Mouse (Mus musculus): ENCODE measurements around the gene Frat2.
A peak's percentile ranks its signal among the peaks of the same experiment; 100 is the strongest.

Gene Frat2

DNA sequence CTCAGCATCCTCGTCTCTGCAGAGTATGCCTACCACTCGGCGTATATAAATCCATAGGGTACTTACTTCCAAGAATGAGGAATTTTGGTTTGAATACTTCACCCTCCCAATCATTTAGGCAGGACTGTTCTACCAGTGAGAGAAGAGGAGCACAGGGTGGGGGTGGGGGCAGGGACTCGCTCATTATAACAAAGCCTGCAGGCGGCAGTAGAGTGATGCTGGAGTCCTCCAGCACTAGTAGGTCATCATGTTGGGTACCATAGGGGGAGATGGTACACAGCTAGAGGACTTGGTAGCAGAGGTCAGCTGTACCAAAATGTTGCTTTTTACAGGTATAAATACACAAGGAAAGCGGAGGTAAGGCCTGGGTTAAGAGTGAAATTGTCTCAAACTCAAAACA is 3.6 kb downstream of the Frat2 start:
- no peak for ATAC-seq (ENCODE audit: low TSS enrichment)

DNA sequence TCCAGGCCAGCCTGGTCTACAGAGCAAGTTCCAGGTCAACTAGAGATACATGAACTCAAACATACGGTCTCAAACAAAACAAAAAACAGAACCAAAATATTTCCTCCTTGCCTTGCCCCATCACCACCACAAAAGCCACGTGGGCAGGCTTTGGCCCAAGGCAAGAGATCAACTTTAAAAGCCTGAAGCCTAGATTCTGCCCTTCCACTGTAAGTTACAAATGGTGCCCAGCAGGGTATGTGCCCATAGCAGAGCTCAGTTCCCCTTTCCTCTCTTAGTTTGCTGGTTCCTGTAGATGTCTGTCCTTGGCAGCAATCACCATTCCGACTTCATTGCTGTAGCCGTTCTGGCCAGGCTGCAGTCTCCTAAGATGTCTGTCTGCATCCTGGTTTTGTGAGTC is 5.2 kb downstream of the Frat2 start:
- no peak for ATAC-seq (ENCODE audit: low TSS enrichment)

DNA sequence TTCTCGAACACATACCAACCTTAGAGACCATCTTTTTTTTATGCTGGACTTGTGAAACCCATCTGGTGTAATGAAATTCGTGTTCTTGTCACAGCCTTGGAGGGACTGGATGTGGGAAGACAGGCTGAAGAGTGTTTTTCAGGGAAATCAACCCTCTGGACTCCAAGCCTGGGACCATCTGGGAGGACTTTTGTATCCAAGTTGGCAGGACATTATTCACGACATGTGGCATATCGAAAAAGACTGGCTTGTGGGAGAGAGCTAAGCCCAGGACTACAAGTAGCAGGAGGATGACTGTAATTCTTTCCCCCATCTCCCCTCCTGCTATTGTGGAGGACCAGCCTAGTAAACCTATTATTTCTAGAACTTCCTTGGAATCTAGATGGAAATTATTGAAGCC is 5.7 kb downstream of the Frat2 start:
- ATAC-seq (ENCODE audit: low TSS enrichment): no peak

DNA sequence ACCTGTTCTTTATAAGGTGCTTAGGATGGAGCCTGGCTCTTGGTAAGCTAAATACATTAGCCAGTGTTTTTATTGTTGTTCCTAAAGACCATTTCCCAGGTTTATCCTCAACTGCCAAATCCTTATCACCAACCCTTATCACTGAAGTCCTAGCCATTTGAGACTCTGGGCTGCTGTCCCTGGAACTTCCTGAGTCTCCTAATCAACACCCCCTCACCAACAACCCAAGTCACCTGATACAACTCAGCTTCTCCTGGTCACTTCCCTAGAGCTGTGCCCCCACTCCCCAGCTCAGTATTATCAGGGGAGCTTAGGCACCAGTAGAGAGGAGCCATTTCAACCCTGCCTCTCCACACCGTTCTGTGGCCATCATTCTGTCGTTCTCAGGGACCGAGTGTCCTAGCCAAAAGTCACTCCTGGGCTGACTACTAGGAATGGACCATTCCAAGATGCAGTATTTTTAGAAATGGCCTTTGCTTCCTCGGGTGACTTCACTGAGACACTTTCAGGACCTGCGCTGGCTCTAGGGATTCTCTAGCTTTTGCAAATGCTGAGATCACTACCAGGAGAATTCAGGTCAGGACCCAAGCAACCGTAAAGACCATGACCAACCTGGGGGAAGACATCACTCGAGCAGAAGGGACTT is 6.7 kb downstream of the Frat2 start:
- ATAC-seq (ENCODE audit: low TSS enrichment): no peak

DNA sequence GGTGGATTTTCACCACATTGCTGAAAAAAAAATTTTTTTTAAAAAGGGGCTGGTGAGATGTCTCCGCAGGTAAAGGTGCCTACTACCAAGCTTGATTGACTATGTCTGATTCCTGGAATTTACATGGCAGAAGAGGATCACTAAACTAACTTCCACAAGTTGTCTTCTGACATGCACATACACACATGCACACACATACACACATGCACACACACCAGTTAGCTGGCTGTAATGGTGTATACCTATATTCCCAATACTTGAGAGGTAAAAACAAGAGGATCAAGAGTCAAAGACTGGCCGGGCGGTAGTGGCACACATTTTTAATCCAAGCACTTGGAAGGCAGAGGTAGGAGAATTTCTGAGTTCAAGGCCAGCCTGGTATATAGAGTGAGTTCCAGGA is 8.2 kb downstream of the Frat2 start:
- ATAC-seq (ENCODE audit: low TSS enrichment): no peak

DNA sequence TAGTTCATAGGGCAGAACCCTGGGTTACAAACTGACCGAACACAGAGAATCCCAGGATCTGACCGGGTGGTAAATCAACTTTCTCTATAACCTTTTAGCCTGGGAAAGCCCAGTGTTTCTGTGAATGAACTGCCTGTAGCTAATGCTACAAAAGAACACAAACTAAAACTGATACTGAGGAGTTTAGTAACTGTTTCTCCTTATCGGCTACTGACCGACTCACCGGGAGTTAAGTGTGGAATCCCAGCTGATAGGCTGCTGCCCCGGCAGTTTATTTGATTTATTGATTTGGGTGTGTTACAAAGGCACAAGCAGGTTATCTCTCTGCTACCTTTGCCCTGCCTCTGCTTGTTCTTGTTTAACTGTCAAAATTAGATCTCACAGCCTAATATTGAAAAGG is 9.1 kb downstream of the Frat2 start:
- no peak for ATAC-seq (ENCODE audit: low TSS enrichment)

DNA sequence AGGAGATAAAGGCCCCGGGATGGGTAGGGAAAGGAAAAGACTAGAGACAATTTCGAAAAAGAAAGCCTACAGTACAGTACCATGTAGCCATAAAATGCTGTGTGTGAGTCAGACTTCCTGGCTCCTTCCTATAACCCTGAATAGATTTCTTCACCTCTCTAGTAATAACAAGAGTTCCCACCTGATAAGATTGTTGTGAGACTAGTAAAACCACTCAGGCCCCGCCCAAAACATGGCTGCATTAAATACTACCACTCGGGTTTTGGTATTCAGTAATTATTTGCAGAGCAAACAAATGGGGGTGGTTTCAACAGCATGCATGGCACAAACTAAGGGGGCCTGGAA is 10.0 kb downstream of the Frat2 start:
- ATAC-seq (ENCODE audit: low TSS enrichment): no peak

DNA sequence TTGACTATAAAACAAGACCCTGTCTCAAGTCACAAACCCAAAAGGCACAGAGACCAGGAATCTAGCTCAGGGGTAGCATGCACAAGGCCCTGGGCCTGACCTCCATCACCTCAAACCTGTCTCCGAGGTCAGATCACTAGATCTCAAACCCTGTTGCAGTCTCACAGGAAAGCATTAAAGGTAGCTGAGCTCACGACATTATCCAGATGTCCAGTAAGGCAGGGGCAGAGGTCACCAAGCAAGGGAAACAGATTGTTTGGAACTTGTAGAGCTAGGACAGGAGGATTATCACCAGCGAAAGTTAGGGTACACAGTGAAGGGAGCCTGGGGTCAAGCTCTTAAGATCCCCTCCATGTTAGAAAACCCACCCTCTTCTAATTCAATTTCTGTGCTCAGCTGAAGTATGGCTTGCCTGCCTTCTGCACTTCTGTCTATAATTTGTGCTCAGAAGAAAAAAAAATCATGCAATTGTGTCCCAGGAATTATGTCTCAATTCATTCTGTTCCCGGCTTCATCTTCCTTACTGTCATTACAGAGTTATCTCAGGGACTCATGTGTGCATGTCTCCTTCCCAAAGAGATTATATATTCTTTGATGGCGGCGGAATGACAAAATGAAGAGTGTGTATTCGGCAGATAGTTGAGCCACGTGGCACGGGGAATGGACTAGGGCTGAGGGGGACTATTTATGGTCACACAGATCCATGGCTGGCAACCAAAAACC is 10.6 kb downstream of the Frat2 start:
- no peak for ATAC-seq (ENCODE audit: low TSS enrichment)

DNA sequence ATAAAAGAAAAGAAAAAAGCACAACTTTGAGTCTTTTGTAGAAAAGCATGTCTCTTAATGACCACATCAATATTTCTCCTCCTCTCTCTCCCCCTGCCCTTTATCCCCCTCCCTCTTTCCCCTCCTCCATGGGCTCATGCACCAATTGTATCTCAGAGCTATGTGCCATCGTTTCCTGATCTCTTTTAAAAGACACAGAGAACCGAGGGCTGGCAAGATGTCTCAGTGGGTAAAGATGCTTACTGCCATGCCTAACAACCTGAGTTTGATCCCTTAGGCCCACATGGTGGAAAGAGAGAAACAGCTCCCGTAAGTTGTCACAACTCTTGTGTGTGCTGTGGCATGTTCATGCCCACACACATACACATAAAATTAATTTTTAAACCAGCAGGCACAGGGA is 11.2 kb downstream of the Frat2 start:
- no peak for ATAC-seq (ENCODE audit: low TSS enrichment)

DNA sequence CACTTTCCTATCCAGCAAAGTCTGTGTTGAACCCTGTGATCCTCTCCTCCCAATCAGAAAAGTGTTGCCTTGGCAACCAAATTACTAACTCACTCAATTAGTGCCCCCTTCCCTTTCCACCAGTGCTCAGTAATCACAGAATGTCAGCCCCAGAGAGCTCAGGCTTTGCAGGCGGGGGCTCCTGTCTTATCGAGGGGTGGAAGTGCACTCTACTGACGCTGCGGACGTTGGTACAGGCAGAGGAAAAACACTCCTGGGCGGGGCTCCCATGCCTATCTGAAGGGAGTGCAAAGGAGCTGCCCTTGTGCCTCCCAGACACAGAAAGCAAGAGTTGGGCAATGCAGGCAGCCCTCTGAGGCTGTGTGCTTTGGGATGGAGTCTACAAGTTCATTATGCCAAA is 12.1 kb downstream of the Frat2 start:
- 0 out of 2 replicates have a peak, but pooled peaks have one; percentile 7 for ATAC-seq (ENCODE audit: low TSS enrichment)

DNA sequence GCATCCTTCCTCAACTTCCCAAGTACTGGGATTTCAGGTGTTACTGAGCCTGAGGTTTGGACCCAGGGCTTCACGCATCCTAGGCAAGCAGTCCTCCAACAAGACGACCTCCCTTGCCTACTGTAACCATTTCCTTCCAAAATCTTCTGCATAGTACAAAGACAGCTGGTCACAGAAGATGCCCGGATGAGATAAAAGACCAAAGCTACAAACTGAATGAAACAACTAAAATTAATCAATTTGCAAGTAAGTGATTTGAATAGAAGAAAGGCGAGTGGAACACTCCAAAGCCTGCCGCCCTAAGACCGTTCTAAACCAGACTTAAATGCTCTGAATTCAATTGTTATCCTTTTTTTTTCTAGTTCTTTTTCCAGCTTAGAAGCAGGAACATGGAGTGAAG is 12.5 kb downstream of the Frat2 start:
- no peak for ATAC-seq (ENCODE audit: low TSS enrichment)

DNA sequence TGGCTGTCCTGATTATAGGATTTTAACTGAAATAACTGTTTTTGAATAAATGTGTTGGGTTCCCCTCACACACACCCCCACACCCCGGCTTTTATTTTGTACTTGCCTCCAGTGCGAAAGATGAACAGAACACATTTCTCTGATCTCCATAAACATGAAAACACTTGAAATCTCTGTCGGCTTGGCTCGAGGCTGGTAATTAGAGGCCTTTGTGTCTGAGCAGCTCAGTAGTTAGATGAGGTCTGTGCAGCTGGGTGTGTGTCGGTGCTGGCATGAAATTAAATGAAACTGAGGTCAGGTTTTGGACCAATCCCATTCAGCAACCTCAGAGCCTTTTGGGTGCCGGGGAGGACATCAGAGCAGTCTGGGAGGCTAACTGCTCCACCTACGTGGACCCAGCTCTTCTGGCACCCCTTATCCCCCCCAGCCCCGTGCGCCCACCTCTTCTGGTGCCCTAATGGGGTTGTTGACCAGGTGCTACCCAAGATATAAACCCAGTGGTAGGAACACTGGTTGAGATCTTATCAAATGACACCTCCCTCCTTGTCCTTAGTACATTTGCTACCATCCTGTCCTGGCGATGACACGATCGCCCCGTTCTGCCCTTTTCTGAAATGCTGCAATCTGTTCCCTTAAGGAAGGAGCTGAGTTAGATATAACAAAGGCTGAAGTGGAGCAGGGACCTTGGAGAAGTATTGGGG is 15.3 kb downstream of the Frat2 start:
- ATAC-seq (ENCODE audit: low TSS enrichment): no peak

DNA sequence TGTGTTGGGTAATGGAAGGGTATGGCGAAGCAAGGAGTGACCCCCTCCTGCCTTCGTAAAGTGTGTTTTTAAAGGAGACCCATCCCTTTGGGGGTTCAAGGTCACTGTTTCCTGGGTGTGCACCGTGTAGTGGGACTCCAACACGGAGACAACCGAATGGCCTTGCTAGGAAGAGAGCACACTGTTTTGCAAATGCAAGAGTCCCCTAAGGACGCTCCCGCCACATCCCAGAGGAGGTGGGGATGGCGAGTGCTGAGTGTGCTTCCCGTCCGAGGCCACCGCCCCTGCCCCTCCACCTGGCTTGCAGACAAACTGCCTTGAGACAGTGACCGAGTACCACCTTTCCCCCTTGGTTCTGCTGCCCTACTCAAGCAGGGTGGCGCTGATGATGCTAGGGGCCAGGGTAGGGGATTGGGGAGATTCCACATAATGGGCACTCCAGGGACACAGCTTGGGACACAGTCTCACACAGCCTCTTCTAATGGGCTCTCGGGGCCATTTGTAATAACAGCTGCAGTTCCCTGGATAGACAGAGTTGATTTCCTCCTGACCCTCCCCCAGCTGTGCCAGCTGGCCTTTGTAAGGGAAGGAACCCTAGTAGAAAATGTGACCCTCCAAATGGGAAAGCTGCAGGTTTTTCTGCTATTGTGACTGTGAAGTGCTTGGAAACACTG is 16.1 kb downstream of the Frat2 start:
- no peak for ATAC-seq (ENCODE audit: low TSS enrichment)

DNA sequence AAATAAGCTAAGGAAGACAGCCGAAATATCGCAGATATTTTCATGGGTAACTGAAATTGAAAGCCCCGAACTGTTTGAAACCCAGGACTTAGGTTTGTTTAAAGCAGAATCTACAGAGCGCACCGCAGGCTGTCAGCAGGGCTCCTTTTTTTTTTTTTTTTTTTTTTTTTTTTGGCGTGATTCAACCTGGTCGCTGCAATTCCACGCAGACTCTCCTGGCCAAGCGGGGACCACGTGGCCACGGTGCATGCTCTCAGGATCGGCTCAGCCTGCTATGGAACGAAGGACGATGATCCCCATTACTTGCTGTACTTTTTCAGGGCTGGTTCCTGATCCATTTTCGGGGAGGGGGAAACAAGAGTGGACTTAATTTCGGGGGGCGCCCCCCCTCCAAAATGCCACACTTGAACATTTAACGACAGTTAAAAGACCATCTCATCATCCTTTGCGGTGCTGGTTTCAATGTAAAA is 16.8 kb downstream of the Frat2 start:
- peak; percentile 39 for ATAC-seq (ENCODE audit: low TSS enrichment)

DNA sequence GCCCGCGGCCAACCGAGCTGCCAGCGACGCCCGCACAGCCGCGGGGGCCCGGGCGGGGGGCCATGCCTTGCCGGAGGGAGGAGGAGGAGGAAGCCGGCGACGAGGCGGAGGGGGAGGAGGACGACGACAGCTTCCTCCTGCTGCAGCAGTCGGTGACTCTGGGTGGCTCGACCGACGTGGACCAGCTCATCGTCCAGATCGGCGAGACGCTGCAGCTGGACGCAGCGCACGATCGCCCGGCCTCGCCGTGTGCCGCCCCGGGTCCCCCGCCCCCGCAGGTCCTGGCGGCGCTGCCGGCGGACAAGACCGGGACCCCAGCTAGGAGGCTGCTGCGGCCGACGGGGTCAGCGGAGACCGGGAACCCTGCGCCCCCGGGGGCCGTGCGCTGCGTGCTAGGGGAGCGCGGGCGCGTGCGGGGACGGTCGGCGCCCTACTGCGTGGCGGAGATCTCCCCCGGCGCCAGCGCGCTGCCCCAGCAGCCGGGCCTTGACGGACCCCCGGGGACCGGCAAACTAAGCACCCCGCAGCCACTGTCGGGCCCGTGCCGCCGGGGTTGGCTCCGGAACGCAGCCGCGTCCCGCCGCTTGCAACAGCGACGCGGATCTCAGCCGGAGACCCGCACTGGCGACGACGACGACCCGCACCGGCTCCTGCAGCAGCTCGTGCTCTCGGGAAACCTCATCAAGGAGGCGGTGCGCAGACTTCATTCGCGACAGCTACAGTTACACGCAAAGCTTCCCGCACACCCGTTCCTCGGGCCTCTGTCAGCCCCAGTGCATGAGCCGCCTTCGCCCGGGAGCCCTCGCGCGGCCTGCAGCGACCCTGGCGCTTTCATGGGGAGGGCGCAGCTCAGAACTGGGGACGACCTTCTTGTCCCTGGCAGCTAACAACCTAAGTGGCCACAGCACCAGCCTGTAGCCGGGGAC is 17.6 kb downstream of the Frat2 start:
- ATAC-seq (ENCODE audit: low TSS enrichment): peak; percentile 47

DNA sequence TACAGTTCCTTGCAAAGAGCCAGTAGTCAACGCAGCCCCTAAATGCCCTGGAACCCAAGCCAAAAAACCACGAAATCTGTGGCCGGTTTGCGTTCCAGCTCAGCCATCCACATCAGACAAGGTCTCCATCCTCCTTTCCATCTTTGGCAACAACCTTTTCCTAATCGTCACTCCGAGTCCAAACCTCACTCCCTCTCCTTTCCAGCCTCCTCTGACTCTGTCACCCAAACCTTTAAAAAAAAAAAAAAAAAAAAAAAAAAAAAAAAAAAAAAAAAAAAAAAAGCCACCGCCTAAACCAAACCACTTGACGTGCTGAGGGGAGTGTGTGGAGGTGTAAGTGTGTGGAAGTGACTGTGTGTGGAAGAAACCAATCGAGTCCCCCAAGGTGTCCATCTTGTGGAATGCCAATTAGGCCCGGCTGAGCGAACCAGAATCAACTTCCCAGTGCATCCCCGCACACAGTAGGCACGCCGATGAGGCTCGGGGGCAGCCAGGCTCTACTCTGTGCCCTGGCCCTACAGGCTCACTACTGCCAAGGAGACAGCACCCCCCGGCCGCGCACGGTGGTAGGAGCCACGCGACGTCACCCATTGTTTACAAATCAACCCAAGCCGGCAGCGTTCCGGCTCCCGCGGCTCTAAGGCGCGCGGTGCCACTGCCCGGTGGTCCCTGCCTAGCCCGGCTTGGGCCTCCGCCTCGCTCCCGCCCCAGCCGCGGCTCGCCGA is 18.4 kb downstream of the Frat2 start, which contains the start of gene Frat1:
Gene Frat1, plus strand, starts transcription at position 590 of the 725 bp plus-strand sequence.
- peak; percentile 87 for ATAC-seq (ENCODE audit: low TSS enrichment)

DNA sequence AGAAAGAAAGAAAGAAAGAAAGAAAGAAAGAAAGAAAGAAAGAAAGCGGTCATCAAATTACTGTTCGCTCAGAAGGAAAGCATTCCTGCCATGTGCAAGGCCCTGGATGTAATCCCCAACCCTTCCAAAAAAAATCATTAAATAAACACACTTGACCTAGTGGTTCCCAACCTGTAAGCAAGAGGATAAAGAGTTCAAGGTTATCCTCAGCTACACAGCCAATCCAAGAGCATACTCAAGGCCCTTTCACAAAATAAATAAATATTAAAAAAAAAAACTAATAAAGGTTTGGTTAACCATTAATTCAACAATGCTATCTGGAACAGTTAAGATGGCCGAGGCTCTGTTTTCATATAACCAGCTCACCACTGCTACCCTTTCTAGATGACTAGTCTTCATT is 19.0 kb downstream of the Frat2 start:
- no peak for ATAC-seq (ENCODE audit: low TSS enrichment)

DNA sequence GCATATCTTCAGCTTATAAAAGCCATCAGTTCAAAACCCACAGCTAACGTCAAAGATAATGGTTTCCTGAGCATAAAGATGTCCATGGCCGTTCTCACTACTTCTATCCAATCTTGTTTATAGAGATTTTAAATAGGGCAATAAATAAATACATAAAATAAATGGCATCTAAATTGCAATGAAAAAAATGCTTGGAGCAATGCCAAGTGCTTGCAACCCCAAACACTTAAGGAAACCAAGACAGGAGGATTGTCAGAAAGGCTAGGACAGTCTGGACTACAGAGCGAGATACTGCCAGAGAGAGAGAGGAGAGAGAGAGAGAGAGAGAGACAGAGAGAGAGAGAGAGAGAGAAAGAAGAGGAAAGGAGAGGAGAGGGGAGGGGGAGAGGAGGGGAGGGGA is 21.4 kb downstream of the Frat2 start:
- no peak for ATAC-seq (ENCODE audit: low TSS enrichment)

DNA sequence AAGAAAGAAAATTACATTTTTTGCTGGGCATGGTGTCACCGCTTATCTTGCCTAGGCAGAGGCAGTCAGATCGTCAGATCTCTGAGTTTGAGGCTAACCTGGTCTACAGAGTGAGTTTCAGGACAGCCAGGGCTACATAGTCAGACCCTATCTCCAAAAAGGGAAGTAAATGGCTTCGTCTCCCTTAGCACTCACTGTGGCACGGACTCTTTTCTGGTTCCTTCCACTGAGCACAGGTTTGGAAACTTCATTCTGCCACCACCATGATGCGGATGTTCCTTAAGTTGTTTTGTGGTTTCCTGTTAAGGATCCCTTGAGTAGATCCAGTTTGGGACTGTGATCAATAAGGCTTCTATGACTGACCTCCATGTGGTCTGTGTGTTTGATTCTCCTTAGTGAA is 23.0 kb downstream of the Frat2 start:
- no peak for ATAC-seq (ENCODE audit: low TSS enrichment)

DNA sequence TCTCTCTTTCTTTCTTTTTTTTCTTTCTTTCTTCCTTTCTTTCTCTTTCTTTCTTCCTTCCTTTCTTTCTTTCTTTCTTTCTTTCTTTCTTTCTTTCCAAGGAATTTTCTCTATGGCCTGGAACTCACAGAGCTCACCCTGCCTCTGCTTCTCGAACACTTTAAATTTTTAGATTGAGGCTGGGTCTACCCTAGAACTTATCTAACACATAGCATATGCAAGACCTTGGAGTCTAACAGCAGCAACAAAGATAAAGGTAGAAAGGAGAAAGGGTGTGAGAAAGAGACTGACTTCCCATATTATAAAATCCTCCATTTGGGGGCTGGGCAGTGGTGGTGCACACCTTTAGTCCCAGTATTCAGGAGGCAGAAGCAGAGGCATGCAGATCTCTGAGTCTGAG is 25.3 kb downstream of the Frat2 start:
- ATAC-seq (ENCODE audit: low TSS enrichment): no peak

DNA sequence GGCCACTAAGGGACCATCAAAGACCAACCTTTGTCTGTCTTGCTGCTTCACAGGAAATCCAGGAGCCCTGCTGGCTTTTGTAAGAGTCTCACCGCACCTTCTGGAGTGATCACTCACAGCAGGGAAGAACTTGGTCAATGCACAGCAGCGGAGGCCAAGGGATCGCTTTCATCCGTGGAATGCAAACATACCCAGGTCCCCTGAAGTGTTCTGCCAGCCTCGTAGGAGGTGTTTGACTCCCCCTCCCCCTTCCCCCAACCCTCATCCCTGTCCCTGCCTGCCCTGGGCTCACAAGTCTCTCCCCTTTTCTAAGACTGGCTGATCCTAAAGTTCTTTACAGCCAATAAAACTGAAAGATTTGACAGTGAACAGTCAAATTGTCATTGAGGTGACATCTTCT is 26.5 kb downstream of the Frat2 start:
- no peak for ATAC-seq (ENCODE audit: low TSS enrichment)

Data from frontal cortex, adult (tissue).